ENCODE assay signal across 7 mouse cellular contexts in the genomic region with DNA sequence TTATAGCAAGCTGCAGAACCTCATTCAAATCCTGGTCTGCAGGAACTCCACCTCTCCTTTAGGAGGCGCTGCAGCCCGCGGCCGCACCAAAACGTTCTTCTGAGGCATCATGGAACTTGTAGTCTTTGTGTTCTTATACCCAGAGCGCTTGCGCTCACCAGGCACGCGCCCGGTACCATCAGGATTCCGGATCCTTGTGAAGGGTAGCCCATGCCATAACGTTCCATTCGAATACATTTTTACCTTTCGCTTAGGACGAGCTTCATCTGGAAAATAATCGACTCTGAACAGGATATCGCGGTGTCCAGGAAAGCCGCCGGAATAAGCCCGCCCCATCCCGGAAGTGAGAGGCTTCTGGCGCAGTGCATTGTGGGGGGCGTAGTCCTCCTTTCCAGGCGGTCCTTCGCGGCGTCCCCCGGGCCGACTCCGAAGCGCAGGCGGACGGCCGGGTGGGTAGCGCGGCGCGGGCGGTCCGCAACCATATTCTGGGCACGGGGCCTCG. TPM values are rescaled to one million over a fixed set of nuclear protein-coding genes. Genes with fewer than 3 reads are reported as not detected.
DNase-seq lines count a peak whose midpoint lies in the region; ATAC-seq lines count a peak whose summit lies in the region.

TSS of gene Thap11 (plus strand) at position 418 of the 502 bp plus-strand sequence.

- no peaks in the 10 kb centered on the region for H3K9me3 ChIP-seq in intestine, embryonic 15.5 days
- no peaks in the 10 kb centered on the region for H3K9me3 ChIP-seq in midbrain, embryonic 10.5 days (replicated peaks)

- H3K27me3 ChIP-seq in intestine, embryonic 15.5 days (replicated peaks): no peaks in the 10 kb centered on the region
- H3K27me3 ChIP-seq in midbrain, embryonic 10.5 days (ENCODE audit: low read depth, poor library complexity, severe bottlenecking): no peaks in the 10 kb centered on the region

- intact Hi-C loops in gastrocnemius, postnatal 36 days (cut with DNase I): loop anchor here (5.0 kb wide), 1 partner anchor 78 kb away; the partner anchor contains the start of gene Ctrl
- intact Hi-C loops in left cerebral cortex, postnatal 25 days (cut with DNase I): loop anchor here (5.0 kb wide), 2 partner anchors 78 to 142 kb away; partner anchors contain the start of gene Ctrl

- ATAC-seq in intestine, embryonic 15.5 days: peak; percentile 94

- peak within 1 kb of the TSS; percentile 89 for H3K27ac ChIP-seq in intestine, embryonic 15.5 days
- peak within 1 kb of the TSS; percentile 94 for H3K27ac ChIP-seq in midbrain, embryonic 10.5 days (replicated peaks)

- peak; percentile 86 to 89 for DNase-seq in adrenal gland, adult 18-20 months (ENCODE audit: low spot score in 2 of 2)
- peak; percentile 96 for DNase-seq in embryo, embryonic 11 days
- DNase-seq in gastrocnemius, postnatal 36 days: peak; percentile 87 to 89
- peak; percentile 92 to 94 for DNase-seq in left cerebral cortex, postnatal 25 days (ENCODE audit: low spot score in 2 of 2)
- peak; percentile 96 for DNase-seq in midbrain, embryonic 10.5 days (ENCODE audit: low spot score)
- peak; percentile 89 for DNase-seq in right cerebral cortex, postnatal 4 days

- under 1% methylated on average over 43 of the region's 43 CpGs for WGBS in intestine, embryonic 15.5 days
- WGBS in midbrain, embryonic 10.5 days: under 1% methylated on average over 43 of the region's 43 CpGs

- H3K9ac ChIP-seq in intestine, embryonic 15.5 days: peak within 1 kb of the TSS; percentile 73

- H3K4me3 ChIP-seq in intestine, embryonic 15.5 days (replicated peaks): peak within 1 kb of the TSS; percentile 85
- H3K4me3 ChIP-seq in midbrain, embryonic 10.5 days: peak within 1 kb of the TSS; percentile 88

- H3K4me2 ChIP-seq in intestine, embryonic 15.5 days (replicated peaks): peak within 1 kb of the TSS; percentile 91

- H3K4me1 ChIP-seq in intestine, embryonic 15.5 days (replicated peaks): peaks cover 33% of the 10 kb centered on the region
- H3K4me1 ChIP-seq in midbrain, embryonic 10.5 days: peaks cover 63% of the 10 kb centered on the region

- H3K36me3 ChIP-seq in intestine, embryonic 15.5 days: no peaks in the 10 kb centered on the region
- peaks cover 21% of the 10 kb centered on the region for H3K36me3 ChIP-seq in midbrain, embryonic 10.5 days

RNA-seq across cellular contexts. Expression of gene Thap11, which starts in this region (rescaled TPM):
- 10 to 100 TPM; 35.7 to 38.6 TPM for total RNA-seq in adrenal gland, adult 18-20 months (2021)
- total RNA-seq in gastrocnemius, postnatal 36 days (2021): 10 to 100 TPM; 19.0 TPM
- 54.9 and 60.0 TPM in 2 replicates for polyA plus RNA-seq in intestine, embryonic 15.5 days (2015; fragmentation: Nextera tagmentation; extraction: Ambion mirVana)
- 10 to 100 TPM; 40.0 to 40.4 TPM for total RNA-seq in left cerebral cortex, postnatal 25 days (2021)
- 82.2 and 88.1 TPM in 2 replicates for polyA plus RNA-seq in midbrain, embryonic 10.5 days (2016; fragmentation: Nextera tagmentation; extraction: Ambion mirVana)

Comparison
In these comparisons a context has a peak if more than half of its experiments do, and no peak if none do; other contexts are left out.
1. Peak in every context shown above with its lines: DNase-seq, ATAC-seq, H3K4me3 ChIP-seq and H3K27ac ChIP-seq.